Mouse (Mus musculus) CH12.LX (cell line): ENCODE results near the gene Ptprg. TPM values are rescaled to one million over a fixed set of nuclear protein-coding genes. Genes with fewer than 3 reads are reported as not detected.

Experiments
- DNase-seq: peaks from one replicate; pipeline ENCODE4 v3.0.0-alpha.2; 2013; ENCODE audit errors: extremely low read depth
- H3K27ac ChIP-seq: 2 replicates; pipeline ENCODE4 v1.5.1; 2012; ENCODE audit warnings: low read depth, mild to moderate bottlenecking, control low read depth, moderate library complexity; ENCODE audit not compliant: insufficient read depth
- H3K27me3 ChIP-seq: replicated peaks from 2 replicates; pipeline ENCODE3; 2012; ENCODE audit warnings: inconsistent platforms
- H3K36me3 ChIP-seq, 2 experiments: replicated peaks in 1 of 2; 2 replicates each; pipeline versions ENCODE3 to v1.6.1; 2012; ENCODE audit warnings: inconsistent platforms in 1 of 2, low read length in 1 of 2, mild to moderate bottlenecking in 1 of 2, mixed read lengths in 1 of 2, moderate library complexity in 1 of 2; ENCODE audit not compliant: control insufficient read depth in 1 of 2, insufficient read depth in 1 of 2
- H3K4me1 ChIP-seq, 2 experiments: 2 replicates each; pipeline ENCODE4 v1.6.1; 2012; ENCODE audit warnings: inconsistent platforms in 1 of 2, moderate library complexity in 1 of 2; ENCODE audit not compliant: insufficient read depth in 2 of 2, control insufficient read depth in 1 of 2
- H3K4me2 ChIP-seq: 2 replicates; pipeline ENCODE4 v1.6.1; 2012; ENCODE audit warnings: low read depth, mild to moderate bottlenecking, control low read depth; ENCODE audit not compliant: poor library complexity, insufficient read depth, severe bottlenecking
- H3K4me3 ChIP-seq, 3 experiments: fragments of 150-350 bp in 1 of 3; sonication (generic) in 1 of 3; replicated peaks in 1 of 3; 2 replicates each; pipeline versions ENCODE3 to v1.5.1; 2011 to 2012; ENCODE audit warnings: low read depth in 2 of 3, low read length in 2 of 3, mild to moderate bottlenecking in 2 of 3, moderate library complexity in 2 of 3, control low read depth in 1 of 3, improper control_type of control experiment in 1 of 3, inconsistent platforms in 1 of 3, mixed read lengths in 1 of 3; ENCODE audit not compliant: poor library complexity in 1 of 3
- H3K79me2 ChIP-seq: replicated peaks from 2 replicates; pipeline ENCODE4 v1.6.1; 2012; ENCODE audit warnings: mild to moderate bottlenecking, moderate library complexity; ENCODE audit not compliant: control insufficient read depth, poor library complexity, insufficient read depth, severe bottlenecking; ENCODE audit errors: extremely low read depth
- H3K9ac ChIP-seq: 2 replicates; pipeline ENCODE4 v1.6.1; 2012; ENCODE audit warnings: low read depth, mild to moderate bottlenecking, control low read depth, moderate library complexity; ENCODE audit not compliant: insufficient read depth
- H3K9me3 ChIP-seq: replicated peaks from 2 replicates; pipeline ENCODE3; 2012; ENCODE audit warnings: low read length, inconsistent platforms, mixed read lengths
- E2F4 ChIP-seq: IDR thresholded peaks from 2 replicates; pipeline ENCODE4 v1.6.1; 2011; ENCODE audit warnings: low read depth, low read length, improper control_type of control experiment; ENCODE audit not compliant: insufficient replicate concordance
- ELF1 ChIP-seq: IDR thresholded peaks from 2 replicates; pipeline ENCODE4 v1.6.1; 2014; ENCODE audit warnings: low read depth, mild to moderate bottlenecking, inconsistent platforms, low read length, improper control_type of control experiment
- ETS1 ChIP-seq: conservative IDR thresholded peaks from 2 replicates; pipeline ENCODE4 v1.6.1; 2012; ENCODE audit warnings: low read depth, mild to moderate bottlenecking, inconsistent platforms, low read length, improper control_type of control experiment, moderate library complexity
- GABPA ChIP-seq: IDR thresholded peaks from 2 replicates; pipeline ENCODE4 v1.6.1; 2012; ENCODE audit warnings: low read depth, low read length, improper control_type of control experiment, inconsistent platforms; ENCODE audit not compliant: insufficient replicate concordance
- JUN ChIP-seq: IDR thresholded peaks from 2 replicates; pipeline ENCODE4 v1.6.1; 2011; ENCODE audit warnings: low read depth, mild to moderate bottlenecking, low read length, improper control_type of control experiment, moderate library complexity; ENCODE audit not compliant: insufficient read depth
- MAFK ChIP-seq: IDR thresholded peaks from 2 replicates; pipeline ENCODE4 v1.6.1; 2011; ENCODE audit warnings: low read length, improper control_type of control experiment; ENCODE audit not compliant: insufficient replicate concordance
- MAX ChIP-seq: IDR thresholded peaks from 2 replicates; pipeline ENCODE4 v1.6.1; 2011; ENCODE audit warnings: low read length, improper control_type of control experiment
- MAZ ChIP-seq: IDR thresholded peaks from 2 replicates; pipeline ENCODE4 v1.6.1; 2012; ENCODE audit warnings: low read depth, mild to moderate bottlenecking, inconsistent platforms, low read length, improper control_type of control experiment, moderate library complexity
- MYC ChIP-seq: IDR thresholded peaks from 2 replicates; pipeline ENCODE4 v1.6.1; 2011; ENCODE audit warnings: low read depth, mild to moderate bottlenecking, improper control_type of control experiment, low read length
- NRF1 ChIP-seq: IDR thresholded peaks from 2 replicates; pipeline ENCODE4 v1.6.1; 2014; ENCODE audit warnings: low read depth, mild to moderate bottlenecking, inconsistent platforms, low read length, improper control_type of control experiment, moderate library complexity
- RCOR1 ChIP-seq: conservative IDR thresholded peaks from 2 replicates; pipeline ENCODE4 v1.6.1; 2012; ENCODE audit warnings: low read depth, mild to moderate bottlenecking, inconsistent platforms, low read length, improper control_type of control experiment
- SIN3A ChIP-seq: IDR thresholded peaks from 2 replicates; pipeline ENCODE4 v1.6.1; 2012; ENCODE audit warnings: low read length, improper control_type of control experiment, inconsistent platforms
- TBP ChIP-seq: conservative IDR thresholded peaks from 2 replicates; pipeline ENCODE4 v1.6.1; 2011; ENCODE audit warnings: low read depth, low read length, improper control_type of control experiment
- TCF12 ChIP-seq: IDR thresholded peaks from 2 replicates; pipeline ENCODE4 v1.6.1; 2014; ENCODE audit warnings: low read depth, mild to moderate bottlenecking, inconsistent platforms, low read length, improper control_type of control experiment
- UBTF ChIP-seq: IDR thresholded peaks from 2 replicates; pipeline ENCODE4 v1.6.1; 2012; ENCODE audit warnings: low read depth, mild to moderate bottlenecking, inconsistent platforms, low read length, improper control_type of control experiment, moderate library complexity
- USF2 ChIP-seq: conservative IDR thresholded peaks from 2 replicates; pipeline ENCODE4 v1.6.1; 2011; ENCODE audit warnings: low read depth, low read length, improper control_type of control experiment
- ZKSCAN1 ChIP-seq: IDR thresholded peaks from 2 replicates; pipeline ENCODE4 v1.6.1; 2012; ENCODE audit warnings: low read depth, inconsistent platforms, low read length, improper control_type of control experiment, borderline replicate concordance
- ZMIZ1 ChIP-seq: IDR thresholded peaks from 2 replicates; pipeline ENCODE4 v1.6.1; 2012; ENCODE audit warnings: low read depth, mild to moderate bottlenecking, inconsistent platforms, low read length, improper control_type of control experiment
- dilution Hi-C: fragments of 300-500 bp; cut with MboI; formaldehyde crosslinking; loops from 2 replicates; pipeline ENCODE4 v1.14.3; 2020; ENCODE audit warnings: low sequenced_read_pairs; ENCODE audit not compliant: extremely low pct_unique_long_range_greater_than_20kb, extremely low pct_ligation_motif_present
- in situ Hi-C: fragments of 300-500 bp; cut with MboI; formaldehyde crosslinking; loops from 3 replicates; pipeline ENCODE4 v1.14.3; 2019; ENCODE audit warnings: low sequenced_read_pairs, low pct_ligation_motif_present, low pct_unique_long_range_greater_than_20kb, mixed read lengths
- polyA plus RNA-seq: library from polyadenylated mRNA; unstranded; fragments of >175 nt; gene quantifications from 2 replicates; pipeline ENCODE4 v1.2.1, GENCODE M21; 2012; ENCODE audit warnings: low read depth; ENCODE audit not compliant: insufficient read length
- total RNA-seq, 2 experiments: library from RNA; depleted of rRNA; stranded (reverse); fragments of 300-350 nt in 1 of 2; fragments of >200 nt in 1 of 2; gene quantifications; 2 replicates each; pipeline ENCODE4 v1.2.3; 2012 to 2014

Ptprg gene
- total and polyA plus RNA-seq, 3 experiments: 0.08 TPM; not detected in 2

DNA sequence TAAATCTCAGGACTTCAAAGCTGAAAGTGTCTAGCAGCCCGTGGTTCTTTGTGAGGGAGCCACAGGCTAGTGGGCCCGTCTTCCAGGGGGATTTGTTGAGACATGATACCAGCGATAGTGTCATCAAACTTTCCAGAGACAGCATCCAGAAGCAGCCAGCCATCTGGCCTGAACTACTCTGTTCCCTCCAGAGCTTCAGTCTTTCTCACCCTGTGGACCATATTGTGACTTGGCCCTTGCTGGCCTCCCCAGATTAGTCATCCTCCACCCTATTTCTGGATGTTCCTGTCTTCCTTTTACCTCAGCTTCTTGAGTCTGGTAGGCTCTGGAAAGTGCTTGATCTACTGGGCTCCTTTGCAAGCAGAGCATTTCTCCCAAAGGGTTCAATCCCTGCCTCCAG, 333.1 kb downstream of the Ptprg start:
- Histone ChIP-seq H3K4me3 (no peak overlapping the region), H3K9me3 (peaks cover 41% of the 10 kb centered on the region), H3K79me2 (no peaks in the 10 kb centered on the region), H3K9ac (no peak overlapping the region), H3K4me2 (no peak overlapping the region), H3K36me3 (no peaks in the 10 kb centered on the region), H3K27ac (no peak overlapping the region), H3K27me3 (no peaks in the 10 kb centered on the region), H3K4me1 (no peaks in the 10 kb centered on the region)
- in situ Hi-C loops: no loop called here
- no peak for DNase-seq
- dilution Hi-C loops: no loop called here
- TF ChIP-seq NRF1 (no peak), SIN3A (no peak), TCF12 (no peak), ELF1 (no peak), MAX (no peak), ZMIZ1 (no peak), MYC (no peak), E2F4 (no peak), ETS1 (no peak), RCOR1 (no peak), MAZ (no peak), USF2 (no peak), TBP (no peak), MAFK (no peak)

DNA sequence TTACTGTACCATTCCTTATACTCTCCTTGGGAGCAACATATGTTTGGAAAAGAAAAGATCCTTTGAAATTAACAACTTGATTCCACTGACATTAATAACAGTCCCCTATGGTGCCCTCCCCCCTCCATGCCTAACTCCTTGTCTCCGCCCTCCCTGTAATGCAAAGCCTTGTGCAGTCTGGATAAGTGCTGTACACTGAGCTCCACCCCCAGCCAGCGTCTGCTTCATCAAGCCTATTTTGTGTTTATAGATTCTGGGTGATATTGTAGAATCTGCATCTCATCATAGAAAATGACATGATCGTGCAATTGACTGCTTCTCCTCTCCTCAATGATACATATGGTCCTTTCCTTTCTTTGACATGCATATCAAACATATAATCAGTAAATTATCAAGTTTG, 337.6 kb downstream of the Ptprg start:
- in situ Hi-C loops: no loop called here
- no peaks in the 10 kb centered on the region for H3K79me2 ChIP-seq
- no peak for TF ChIP-seq ZKSCAN1
- H3K9ac ChIP-seq: no peak overlapping the region
- H3K27ac ChIP-seq: no peak overlapping the region
- H3K4me1 ChIP-seq: no peaks in the 10 kb centered on the region
- no peaks in the 10 kb centered on the region for H3K36me3 ChIP-seq
- peaks cover 40% of the 10 kb centered on the region for H3K9me3 ChIP-seq
- H3K4me2 ChIP-seq: no peak overlapping the region
- no peaks in the 10 kb centered on the region for H3K27me3 ChIP-seq
- DNase-seq: no peak
- dilution Hi-C loops: no loop called here
- no peak overlapping the region for H3K4me3 ChIP-seq

DNA sequence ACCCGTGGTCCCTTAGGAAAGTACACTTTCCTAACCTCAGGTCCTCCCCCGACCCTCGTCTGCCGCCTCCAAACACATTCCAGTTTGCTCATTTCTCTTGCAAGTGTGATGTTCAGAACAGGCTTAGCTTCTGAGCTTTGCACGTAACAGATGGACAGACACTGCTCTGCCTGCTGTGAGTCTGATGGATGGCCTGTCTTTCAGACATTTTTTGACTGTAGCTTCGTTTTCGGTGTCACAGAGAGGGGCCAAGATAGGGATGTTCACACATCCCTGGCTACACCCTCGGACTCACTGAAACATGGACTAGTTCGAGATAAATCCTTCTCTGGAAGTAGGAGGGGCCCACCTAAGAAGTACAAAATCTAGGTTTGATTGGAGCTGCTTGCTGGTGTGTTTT, 339.3 kb downstream of the Ptprg start:
- in situ Hi-C loops: no loop called here
- H3K9me3 ChIP-seq: peaks cover 32% of the 10 kb centered on the region

More for the DNA sequence above, 339.3 kb downstream of the Ptprg start:
- Histone ChIP-seq H3K79me2 (no peaks in the 10 kb centered on the region), H3K4me1 (no peaks in the 10 kb centered on the region), H3K36me3 (no peaks in the 10 kb centered on the region), H3K4me2 (no peak overlapping the region), H3K27me3 (no peaks in the 10 kb centered on the region)
- no peak for TF ChIP-seq MAX
- no peak for TF ChIP-seq UBTF
- TF ChIP-seq NRF1: no peak
- TF ChIP-seq ZKSCAN1: no peak
- no peak for TF ChIP-seq GABPA
- TF ChIP-seq SIN3A: no peak
- no peak for TF ChIP-seq JUN
- TF ChIP-seq, all 38 proteins: peak for 0
- H3K27ac ChIP-seq: no peak overlapping the region
- no peak overlapping the region for H3K9ac ChIP-seq
- no peak overlapping the region for H3K4me3 ChIP-seq
- dilution Hi-C loops: no loop called here
- no peak for DNase-seq
